Mouse (Mus musculus) liver, embryonic 13.5 days (tissue): ENCODE data around the gene Ddx59. TPM values are rescaled to one million over a fixed set of nuclear protein-coding genes. Genes with fewer than 3 reads are reported as not detected.

ENCODE experiments used
- ATAC-seq: fragments of 200-750 bp; cut with Nextera tagmentation; 2 replicates; pipeline ENCODE4 v1.8.0; 2017; ENCODE audit warnings: low read depth, mild to moderate bottlenecking, moderate number of reproducible peaks, moderate library complexity
- DNase-seq: peaks from one replicate; pipeline ENCODE4 v3.0.0; 2022
- H3K27ac ChIP-seq: fragments of 300-500 bp; sonication (generic); 2 replicates; pipeline ENCODE4 v1.5.1; 2015; ENCODE audit warnings: moderate library complexity, mild to moderate bottlenecking, inconsistent platforms
- H3K27me3 ChIP-seq: fragments of 300-500 bp; sonication (generic); 2 replicates; pipeline ENCODE4 v1.6.1; 2015; ENCODE audit warnings: mild to moderate bottlenecking, inconsistent platforms
- H3K36me3 ChIP-seq: fragments of 300-500 bp; sonication (generic); 2 replicates; pipeline ENCODE4 v1.6.1; 2015; ENCODE audit warnings: mild to moderate bottlenecking, inconsistent platforms
- H3K4me1 ChIP-seq: fragments of 300-500 bp; sonication (generic); replicated peaks from 2 replicates; pipeline ENCODE4 v1.6.1; 2015; ENCODE audit warnings: inconsistent platforms
- H3K4me2 ChIP-seq: fragments of 300-500 bp; sonication (generic); 2 replicates; pipeline ENCODE4 v1.6.1; 2015; ENCODE audit warnings: inconsistent platforms, mild to moderate bottlenecking, moderate library complexity
- H3K4me3 ChIP-seq: fragments of 300-500 bp; sonication (generic); replicated peaks from 2 replicates; pipeline ENCODE4 v1.5.1; 2015; ENCODE audit warnings: mild to moderate bottlenecking, inconsistent platforms
- H3K9ac ChIP-seq: fragments of 300-500 bp; sonication (generic); 2 replicates; pipeline ENCODE4 v1.6.1; 2015; ENCODE audit warnings: mild to moderate bottlenecking, inconsistent platforms
- H3K9me3 ChIP-seq: fragments of 300-500 bp; sonication (generic); replicated peaks from 2 replicates; pipeline ENCODE4 v1.6.1; 2016; ENCODE audit warnings: inconsistent platforms
- WGBS: fragments of 180-500 bp; shearing (Covaris S2); methylation state at CpG from one replicate; pipeline ENCODE4 v1.1.7; 2015; ENCODE audit not compliant: insufficient replicate concordance; 5-methylcytosine and 5-hydroxymethylcytosine counted together
- polyA plus RNA-seq: library from polyadenylated mRNA; unstranded; fragments of >200 nt; fragmentation: Nextera tagmentation; extraction: Ambion mirVana; gene quantifications from 2 replicates; pipeline ENCODE4 v1.2.1, GENCODE M21; 2015

Gene Ddx59
- polyA plus RNA-seq, 1 experiment from 2014 or later = 7.2 TPM

DNA sequence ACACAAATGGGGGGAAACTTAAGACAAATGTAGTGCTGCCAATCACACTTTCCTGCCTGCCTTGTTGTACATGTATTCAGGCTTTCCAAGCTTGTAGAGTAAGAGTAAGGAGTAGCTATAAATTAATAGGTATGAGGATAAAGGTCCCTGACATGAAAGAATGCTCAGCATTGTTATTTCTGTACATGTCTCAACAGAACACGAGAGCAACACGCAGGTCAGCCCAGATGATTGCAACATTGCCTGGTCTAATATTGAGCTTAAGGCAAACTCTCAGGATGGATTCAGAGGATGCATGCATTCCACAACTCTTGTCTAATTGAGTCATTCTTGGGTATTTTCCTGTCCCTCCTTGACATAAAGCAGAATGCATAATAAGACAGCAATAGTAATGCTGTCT lies 5.4 kb upstream of the Ddx59 start:
- H3K9ac ChIP-seq = no peak overlapping the region
- H3K27me3 ChIP-seq = no peaks in the 10 kb centered on the region
- no peaks in the 10 kb centered on the region for H3K9me3 ChIP-seq
- no peak overlapping the region for H3K4me3 ChIP-seq
- H3K27ac ChIP-seq = no peak overlapping the region
- H3K4me2 ChIP-seq = no peak overlapping the region
- no peaks in the 10 kb centered on the region; the same call in none of the 2 replicates for H3K4me1 ChIP-seq
- 77% methylated on average over 2 of the region's 2 CpGs for WGBS
- DNase-seq (no peak), ATAC-seq (no peak)
- H3K36me3 ChIP-seq = no peaks in the 10 kb centered on the region

DNA sequence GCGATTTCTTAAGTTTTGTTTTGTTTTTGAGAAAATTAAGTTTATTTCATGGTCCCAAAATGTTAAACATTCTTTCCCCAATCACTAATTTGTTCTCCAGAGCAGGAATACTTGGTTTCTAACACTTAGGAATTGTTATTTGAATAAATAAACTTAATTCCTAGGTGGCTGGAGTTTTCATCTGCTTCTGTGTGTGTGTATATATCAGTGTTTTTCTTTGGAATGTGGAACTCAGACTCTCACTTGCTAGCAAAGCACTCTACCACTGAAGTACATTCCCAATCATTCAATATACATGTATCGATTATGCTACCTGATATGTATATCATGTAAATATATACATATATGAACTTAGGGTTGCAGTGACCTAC lies 670 bp downstream of the Ddx59 start:
- H3K9ac ChIP-seq = peak overlapping the region; percentile 57; the same call in 1 of the 2 replicates
- WGBS = 46% methylated on average over 2 of the region's 2 CpGs

DNA sequence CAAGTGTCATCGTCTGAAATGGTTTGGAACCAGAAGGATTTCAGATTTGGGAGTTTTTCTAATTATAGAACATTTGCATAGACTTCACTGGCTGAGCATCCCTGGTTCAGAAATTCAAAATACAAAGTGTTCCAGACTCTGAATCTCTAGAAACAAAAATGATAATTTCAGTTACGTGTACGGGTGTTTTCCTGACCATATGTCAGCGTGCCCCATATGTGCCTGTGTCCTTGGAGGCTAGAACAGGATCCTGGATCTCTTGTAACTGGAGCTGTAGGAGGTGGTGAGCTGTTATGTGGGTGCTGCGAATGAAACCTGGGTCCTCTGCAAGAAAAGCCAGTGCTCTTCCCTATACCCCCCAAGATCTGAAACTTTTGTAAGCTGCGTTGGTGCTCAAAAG lies 3.3 kb downstream of the Ddx59 start:
- DNase-seq (no peak), ATAC-seq (no peak)
- Histone ChIP-seq H3K27me3 (no peaks in the 10 kb centered on the region), H3K9me3 (no peaks in the 10 kb centered on the region), H3K4me3 (no peak overlapping the region), H3K36me3 (peaks cover 9% of the 10 kb centered on the region; the same call in 1 of the 2 replicates), H3K27ac (no peak overlapping the region), H3K4me2 (no peak overlapping the region), H3K9ac (no peak overlapping the region), H3K4me1 (peaks cover 16% of the 10 kb centered on the region)
- 83% methylated on average over 6 of the region's 6 CpGs for WGBS

More for the DNA sequence above, 670 bp downstream of the Ddx59 start:
- peaks cover 6% of the 10 kb centered on the region; the same call in 1 of the 2 replicates for H3K36me3 ChIP-seq
- peaks cover 16% of the 10 kb centered on the region for H3K4me1 ChIP-seq
- DNase-seq (no peak), ATAC-seq (no peak)
- no peaks in the 10 kb centered on the region for H3K9me3 ChIP-seq
- peak overlapping the region; percentile 72 for H3K4me2 ChIP-seq
- no peaks in the 10 kb centered on the region for H3K27me3 ChIP-seq
- peak overlapping the region; percentile 98 for H3K27ac ChIP-seq
- peak overlapping the region; percentile 77 for H3K4me3 ChIP-seq

DNA sequence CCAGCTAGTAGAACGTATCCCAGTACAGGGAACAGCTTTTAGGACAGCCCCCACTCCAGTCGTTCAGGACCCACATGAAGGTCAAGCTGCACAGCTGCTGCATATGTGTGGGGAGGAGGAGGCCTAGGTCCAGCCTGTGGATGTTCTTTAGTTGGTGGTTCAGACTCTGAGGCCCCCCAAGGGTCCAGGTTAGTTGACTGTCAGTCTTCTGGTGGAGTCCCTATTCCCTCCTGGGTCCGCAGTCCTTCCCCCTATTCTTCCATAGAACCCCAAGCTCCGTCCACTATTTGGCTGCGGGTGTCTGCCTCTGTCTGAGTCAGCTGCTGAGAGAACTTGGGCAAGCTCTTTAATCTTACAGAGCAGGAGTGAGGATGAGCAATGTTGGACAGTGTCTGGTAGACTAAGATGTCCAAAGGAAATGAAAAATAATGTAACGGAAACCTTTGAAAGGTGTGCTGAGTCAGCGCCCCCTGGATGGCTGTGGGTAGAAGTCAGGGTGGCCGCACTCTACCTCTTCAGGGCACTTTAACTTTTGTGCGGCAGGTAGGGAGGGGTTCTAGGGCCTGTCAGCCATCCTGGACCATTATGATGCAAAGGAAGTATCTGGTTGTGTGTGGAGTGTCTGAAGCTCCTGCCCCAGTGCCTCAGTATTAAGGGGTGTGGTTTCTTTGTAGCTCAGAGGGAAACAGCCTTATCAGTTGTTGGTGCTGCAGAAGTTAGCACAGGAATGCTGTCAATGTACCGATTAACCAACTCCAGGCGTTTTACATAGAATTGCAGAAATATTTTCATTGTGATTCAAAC lies 12.3 kb downstream of the Ddx59 start:
- H3K4me3 ChIP-seq = peak overlapping the region; percentile 16
- H3K4me1 ChIP-seq = peaks cover 50% of the 10 kb centered on the region
- DNase-seq (peak; percentile 37), ATAC-seq (peak; percentile 97)
- H3K27ac ChIP-seq = peak overlapping the region; percentile 91
- no peaks in the 10 kb centered on the region for H3K9me3 ChIP-seq
- H3K27me3 ChIP-seq = no peaks in the 10 kb centered on the region
- peak overlapping the region; percentile 53 for H3K4me2 ChIP-seq
- WGBS = 44% methylated on average over 11 of the region's 11 CpGs
- H3K36me3 ChIP-seq = peaks cover 10% of the 10 kb centered on the region; the same call in 1 of the 2 replicates
- peak overlapping the region; percentile 65 for H3K9ac ChIP-seq

DNA sequence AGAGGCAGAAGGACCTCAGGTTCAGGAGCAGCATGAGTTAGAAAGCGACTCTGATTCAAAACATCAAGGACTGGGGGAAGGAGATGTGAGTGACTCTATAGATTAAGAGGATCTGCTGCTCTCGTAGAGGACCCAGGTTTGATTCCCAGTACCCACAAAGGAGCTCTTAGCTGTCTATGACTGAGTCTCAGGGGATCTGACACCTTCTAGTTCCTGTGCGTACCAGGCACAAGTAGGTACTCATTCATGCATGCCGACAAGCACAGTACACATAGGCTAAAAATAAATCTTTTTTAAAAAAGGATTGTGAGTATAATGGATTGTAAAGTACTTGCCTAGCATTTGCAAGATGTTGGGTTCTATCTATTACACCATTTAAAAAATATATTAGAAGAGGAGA lies 13.9 kb downstream of the Ddx59 start:
- ATAC-seq (no peak), DNase-seq (no peak)
- Histone ChIP-seq H3K9me3 (no peaks in the 10 kb centered on the region), H3K27me3 (no peaks in the 10 kb centered on the region), H3K36me3 (peaks cover 19% of the 10 kb centered on the region; the same call in 1 of the 2 replicates), H3K4me2 (no peak overlapping the region), H3K4me1 (peaks cover 50% of the 10 kb centered on the region), H3K9ac (no peak overlapping the region), H3K4me3 (no peak overlapping the region), H3K27ac (peak overlapping the region; percentile 91)
- WGBS = 87% methylated on average over 4 of the region's 4 CpGs

DNA sequence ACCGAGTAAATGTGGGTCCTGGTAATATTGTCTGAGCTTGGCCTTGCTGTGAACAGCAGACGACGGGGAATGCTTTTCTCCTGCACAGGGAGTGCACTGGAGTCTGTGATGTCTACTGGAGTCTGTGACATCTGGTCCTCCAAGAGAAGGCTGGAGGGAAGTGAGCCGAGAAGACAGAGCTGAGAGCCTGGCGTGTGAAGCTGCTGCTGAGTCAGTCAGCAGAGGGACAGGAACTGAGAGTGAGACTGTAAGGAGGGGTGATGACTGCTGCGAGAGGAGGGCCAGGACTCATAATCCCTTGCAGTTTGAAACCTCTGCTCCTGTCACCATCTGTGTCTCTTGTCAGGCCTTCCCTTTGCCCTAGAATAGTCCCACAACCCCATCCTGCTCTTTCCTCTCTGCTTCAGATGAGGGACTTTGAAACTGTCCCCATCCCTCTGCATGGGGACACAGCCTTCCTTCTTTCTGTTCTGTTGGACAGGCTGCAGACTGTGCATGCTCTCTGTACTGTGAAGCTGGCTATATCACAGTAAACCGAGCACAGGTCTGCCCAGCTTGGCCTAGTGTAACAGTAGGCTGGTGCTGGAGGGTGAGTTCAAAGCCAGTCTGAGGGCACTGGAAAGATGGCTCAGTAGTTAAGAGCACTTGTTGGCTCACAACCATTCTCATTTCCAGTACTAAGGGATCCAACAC lies 15.2 kb downstream of the Ddx59 start:
- H3K4me2 ChIP-seq = no peak overlapping the region
- H3K4me1 ChIP-seq = peaks cover 50% of the 10 kb centered on the region
- peak overlapping the region; percentile 34 for H3K9ac ChIP-seq
- no peak overlapping the region for H3K4me3 ChIP-seq
- H3K9me3 ChIP-seq = no peaks in the 10 kb centered on the region
- no peaks in the 10 kb centered on the region for H3K27me3 ChIP-seq
- ATAC-seq (no peak), DNase-seq (no peak)
- H3K36me3 ChIP-seq = peaks cover 20% of the 10 kb centered on the region
- whole genome bisulfite sequencing = 70% methylated on average over 7 of the region's 7 CpGs
- H3K27ac ChIP-seq = peak overlapping the region; percentile 91

DNA sequence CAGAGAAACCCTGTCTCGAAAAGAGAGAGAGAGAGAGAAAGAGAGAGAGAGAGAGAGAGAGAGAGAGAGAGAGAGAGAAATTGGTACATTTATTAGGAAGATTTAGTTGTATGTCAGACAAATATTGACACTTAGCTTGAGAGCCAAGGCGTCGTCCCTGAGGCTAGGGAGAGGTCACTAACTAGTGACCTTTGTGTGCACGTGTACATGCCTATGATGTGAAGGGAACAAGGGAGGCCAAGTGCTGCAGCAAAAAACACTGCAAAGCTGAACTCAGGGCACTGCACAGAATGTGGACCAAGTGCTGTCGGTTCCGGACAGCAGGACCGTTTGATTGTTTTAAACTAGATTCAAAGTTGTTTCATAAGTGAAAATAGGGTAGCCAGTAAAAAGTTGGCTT lies 25.7 kb downstream of the Ddx59 start:
- 74% methylated on average over 7 of the region's 7 CpGs for WGBS
- no peak overlapping the region for H3K27ac ChIP-seq
- no peak for ATAC-seq

DNA sequence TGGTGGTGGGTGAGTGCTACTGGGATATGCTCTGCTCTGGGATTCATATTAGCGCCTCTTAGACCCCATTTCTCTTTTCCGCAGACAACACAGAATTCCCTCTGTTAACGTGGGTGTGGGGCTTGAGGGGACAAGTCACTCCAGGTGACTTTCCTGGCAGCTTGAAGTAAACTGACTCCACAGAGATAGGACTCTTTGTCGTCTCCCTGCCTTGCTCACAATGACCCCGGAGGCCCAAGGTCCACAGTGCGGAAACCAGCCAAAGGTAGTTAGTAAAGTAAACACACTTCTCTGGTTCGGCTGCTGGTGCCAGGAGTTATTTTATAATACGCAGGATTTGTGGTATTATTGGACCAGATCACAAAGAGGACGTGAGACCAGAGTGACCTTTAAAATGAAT lies 27.7 kb downstream of the Ddx59 start:
- peaks cover 49% of the 10 kb centered on the region for H3K4me1 ChIP-seq
- 0 out of 2 replicates have a peak, but pooled peaks cover 4% of the 10 kb centered on the region for H3K36me3 ChIP-seq
- no peak overlapping the region for H3K4me3 ChIP-seq
- no peaks in the 10 kb centered on the region for H3K9me3 ChIP-seq
- DNase-seq = no peak
- H3K27ac ChIP-seq = peak overlapping the region; percentile 63
- H3K9ac ChIP-seq = peak overlapping the region; percentile 17; the same call in 1 of the 2 replicates
- H3K27me3 ChIP-seq = no peaks in the 10 kb centered on the region
- WGBS = 71% methylated on average over 9 of the region's 9 CpGs
- no peak for ATAC-seq
- no peak overlapping the region for H3K4me2 ChIP-seq

More for the DNA sequence above, 25.7 kb downstream of the Ddx59 start:
- no peak overlapping the region for H3K9ac ChIP-seq
- no peaks in the 10 kb centered on the region for H3K27me3 ChIP-seq
- peaks cover 41% of the 10 kb centered on the region for H3K4me1 ChIP-seq
- no peak overlapping the region for H3K4me3 ChIP-seq
- no peak for DNase-seq
- H3K4me2 ChIP-seq = no peak overlapping the region
- 0 out of 2 replicates have a peak, but pooled peaks cover 4% of the 10 kb centered on the region for H3K36me3 ChIP-seq
- H3K9me3 ChIP-seq = no peaks in the 10 kb centered on the region

DNA sequence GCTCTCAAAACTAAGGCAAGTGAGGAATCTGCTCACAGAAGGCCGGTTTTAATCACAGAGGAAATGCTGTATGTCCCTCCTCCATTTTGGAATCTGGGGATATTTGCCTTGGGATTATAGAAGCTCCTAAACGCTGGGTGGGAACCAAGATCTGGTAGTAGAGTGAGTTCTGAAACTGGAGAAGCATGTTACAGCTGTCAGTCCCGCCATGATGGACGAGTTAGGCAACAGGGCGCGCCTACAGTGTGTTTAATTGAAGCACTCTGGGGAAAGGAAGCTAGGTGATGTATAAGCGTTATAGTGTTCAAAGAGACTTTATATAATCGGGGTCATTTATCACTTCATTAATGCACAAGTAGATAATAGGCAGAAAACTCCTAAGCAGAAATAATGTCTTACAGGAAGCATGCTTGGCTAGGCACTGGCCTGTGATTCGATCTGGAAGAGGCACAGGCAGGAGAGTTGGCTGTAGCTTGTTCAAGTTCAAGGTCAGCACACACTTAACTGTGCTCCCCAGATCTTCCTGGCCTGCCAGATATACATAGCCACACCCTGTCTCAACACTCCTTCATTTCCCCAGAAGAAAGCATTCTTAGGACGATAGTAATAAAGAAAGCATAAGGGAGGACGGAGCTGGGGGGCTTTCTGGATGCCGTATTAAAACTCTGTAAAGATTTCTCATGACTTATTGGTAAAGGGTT lies 29.6 kb downstream of the Ddx59 start:
- peak; percentile 100 for ATAC-seq
- DNase-seq = peak; percentile 65
- Histone ChIP-seq H3K4me3 (peak overlapping the region; percentile 39), H3K27me3 (no peaks in the 10 kb centered on the region), H3K4me2 (peak overlapping the region; percentile 65), H3K4me1 (peaks cover 49% of the 10 kb centered on the region), H3K36me3 (0 out of 2 replicates have a peak, but pooled peaks cover 4% of the 10 kb centered on the region), H3K9me3 (no peaks in the 10 kb centered on the region), H3K9ac (peak overlapping the region; percentile 62), H3K27ac (peak overlapping the region; percentile 93)
- WGBS = 54% methylated on average over 12 of the region's 12 CpGs

DNA sequence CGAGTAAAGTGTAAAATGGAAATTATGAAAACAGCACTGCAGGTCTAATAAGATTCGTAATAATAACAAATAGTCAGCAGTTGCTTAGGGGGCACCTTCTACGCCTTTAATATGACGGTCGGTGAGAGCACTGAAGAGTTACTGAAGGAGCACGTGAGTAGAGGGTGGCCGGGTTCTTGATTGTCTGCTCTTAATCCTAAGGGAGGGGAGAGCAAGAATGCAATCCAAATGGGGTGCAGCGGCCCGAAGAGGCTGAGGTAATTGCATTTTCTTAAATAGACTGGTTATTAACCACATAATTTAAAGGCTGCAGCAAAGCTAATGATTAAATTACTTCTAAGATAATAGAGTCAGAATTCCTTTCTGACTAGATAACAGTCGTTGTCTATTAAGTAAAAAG lies 31.9 kb downstream of the Ddx59 start:
- WGBS = 84% methylated on average over 10 of the region's 10 CpGs
- no peak overlapping the region for H3K4me2 ChIP-seq
- H3K4me3 ChIP-seq = no peak overlapping the region
- no peaks in the 10 kb centered on the region for H3K9me3 ChIP-seq
- no peak for DNase-seq
- peaks cover 42% of the 10 kb centered on the region for H3K4me1 ChIP-seq
- 0 out of 2 replicates have a peak, but pooled peaks cover 5% of the 10 kb centered on the region for H3K27me3 ChIP-seq
- H3K36me3 ChIP-seq = no peaks in the 10 kb centered on the region
- no peak overlapping the region for H3K27ac ChIP-seq
- H3K9ac ChIP-seq = no peak overlapping the region
- no peak for ATAC-seq

DNA sequence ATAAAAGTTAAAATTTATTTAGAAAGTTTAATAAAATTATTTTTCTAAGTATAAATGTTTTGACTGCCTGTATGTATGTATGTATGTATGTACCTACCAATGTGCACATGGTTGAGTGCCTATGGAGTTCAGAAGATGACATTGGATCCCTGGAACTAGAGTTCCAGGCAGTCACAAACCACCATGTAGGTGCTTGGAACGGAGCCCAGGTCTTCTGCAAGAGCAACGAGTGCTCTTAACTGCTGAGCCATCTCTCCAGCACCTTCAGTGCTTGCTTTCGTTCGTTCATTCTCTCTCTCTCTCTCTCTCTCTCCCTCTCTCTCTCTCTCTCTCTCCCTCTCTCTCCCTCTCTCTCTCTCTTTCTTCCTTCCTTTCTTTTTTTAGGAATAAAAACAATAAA lies 32.3 kb downstream of the Ddx59 start:
- Histone ChIP-seq H3K36me3 (no peaks in the 10 kb centered on the region), H3K27me3 (0 out of 2 replicates have a peak, but pooled peaks cover 5% of the 10 kb centered on the region), H3K27ac (no peak overlapping the region), H3K9ac (no peak overlapping the region), H3K9me3 (no peaks in the 10 kb centered on the region), H3K4me1 (peaks cover 40% of the 10 kb centered on the region), H3K4me3 (no peak overlapping the region), H3K4me2 (no peak overlapping the region)
- 74% methylated on average over 4 of the region's 4 CpGs for WGBS
- ATAC-seq (no peak), DNase-seq (no peak)
